7 mouse cellular contexts compared by ENCODE assay signal in genomic region chr2:104422230-104422629, GRCm38 (mm10). TPM values are rescaled to one million over a fixed set of nuclear protein-coding genes. Genes with fewer than 3 reads are reported as not detected.
DNase-seq lines count a peak whose midpoint lies in the region; ATAC-seq and TF ChIP-seq lines count a peak whose summit lies in the region.

No protein-coding gene starts in this region.

- H3K4me3 ChIP-seq in liver, adult 2 months (ENCODE audit: insufficient read depth, low read depth, low read length), result no peak overlapping the region
- H3K4me3 ChIP-seq in liver, embryonic 11.5 days (ENCODE audit: low read depth, low read length), result no peak overlapping the region
- H3K4me3 ChIP-seq in forebrain, postnatal 0 days (ENCODE audit: low read depth, low read length), result no peak overlapping the region
- no peak overlapping the region for H3K4me3 ChIP-seq in midbrain, postnatal 0 days (ENCODE audit: low read depth, low read length)

- TF ChIP-seq CTCF in liver, adult 2 months (IDR thresholded peaks at IDR 0.05; ENCODE audit: low read depth, low read length), result peak; percentile 20; the same call in 1 of the 2 replicates
- TF ChIP-seq CTCF in forebrain, postnatal 0 days (IDR thresholded peaks at IDR 0.05; ENCODE audit: low read depth), result peak; percentile 81
- TF ChIP-seq CTCF in midbrain, postnatal 0 days (IDR thresholded peaks at IDR 0.05), result peak; percentile 86

- peak; percentile 27 for DNase-seq in liver, adult 2 months (ENCODE audit: extremely low read depth, low read depth, low spot score)
- no peak for DNase-seq in liver, embryonic 11.5 days (ENCODE audit: low spot score)
- peak; percentile 70 for DNase-seq in adipocyte (ENCODE audit: low spot score)
- peak; percentile 69 for DNase-seq in forebrain, postnatal 0 days
- peak; percentile 87 for DNase-seq in midbrain, postnatal 0 days (ENCODE audit: low spot score)
- no peak for DNase-seq in ovary, postnatal 36 days (ENCODE audit: low spot score)
- no peak for DNase-seq in urinary bladder, adult 18-20 months (ENCODE audit: low spot score in 2 of 2)

- no peaks in the 10 kb centered on the region for H3K27me3 ChIP-seq in liver, adult 2 months (ENCODE audit: control insufficient read depth, insufficient read depth, low read length)
- H3K27me3 ChIP-seq in liver, embryonic 11.5 days (replicated peaks; ENCODE audit: control insufficient read depth, insufficient read depth, low read length), result no peaks in the 10 kb centered on the region
- H3K27me3 ChIP-seq in forebrain, postnatal 0 days (ENCODE audit: insufficient read depth, low read length), result no peaks in the 10 kb centered on the region
- H3K27me3 ChIP-seq in midbrain, postnatal 0 days (ENCODE audit: insufficient read depth, low read length), result no peaks in the 10 kb centered on the region

- TF ChIP-seq POLR2A in liver, adult 2 months (IDR thresholded peaks at IDR 0.05; ENCODE audit: extremely low read depth, insufficient read depth, low read length), result no peak

- no peaks in the 10 kb centered on the region for H3K9me3 ChIP-seq in liver, embryonic 11.5 days (ENCODE audit: control insufficient read depth, low read length)
- H3K9me3 ChIP-seq in forebrain, postnatal 0 days (ENCODE audit: low read length), result no peaks in the 10 kb centered on the region
- H3K9me3 ChIP-seq in midbrain, postnatal 0 days (ENCODE audit: low read length), result no peaks in the 10 kb centered on the region

- H3K9ac ChIP-seq in liver, adult 2 months (ENCODE audit: low read depth, low read length), result no peak overlapping the region
- H3K9ac ChIP-seq in liver, embryonic 11.5 days (ENCODE audit: low read depth, low read length), result no peak overlapping the region
- no peak overlapping the region for H3K9ac ChIP-seq in forebrain, postnatal 0 days
- H3K9ac ChIP-seq in midbrain, postnatal 0 days (replicated peaks; ENCODE audit: low read length, poor library complexity, severe bottlenecking), result no peak overlapping the region

- H3K79me2 ChIP-seq in liver, adult 2 months (ENCODE audit: control insufficient read depth, insufficient read depth, low read length), result no peaks in the 10 kb centered on the region

- H3K36me3 ChIP-seq in liver, adult 2 months (ENCODE audit: control insufficient read depth, insufficient read depth, low read length), result peaks cover 1% of the 10 kb centered on the region; the same call in 1 of the 2 replicates
- H3K36me3 ChIP-seq in liver, embryonic 11.5 days (ENCODE audit: control insufficient read depth, insufficient read depth, low read length), result no peaks in the 10 kb centered on the region
- H3K36me3 ChIP-seq in forebrain, postnatal 0 days (ENCODE audit: insufficient read depth), result 0 out of 2 replicates have a peak, but pooled peaks cover 7% of the 10 kb centered on the region
- no peaks in the 10 kb centered on the region; the same call in 1 of the 2 replicates for H3K36me3 ChIP-seq in midbrain, postnatal 0 days (ENCODE audit: insufficient read depth, low read length)

- H3K4me2 ChIP-seq in liver, embryonic 11.5 days, result no peak overlapping the region
- H3K4me2 ChIP-seq in forebrain, postnatal 0 days (ENCODE audit: low read depth), result no peak overlapping the region
- H3K4me2 ChIP-seq in midbrain, postnatal 0 days (ENCODE audit: low read depth, low read length, poor library complexity, severe bottlenecking), result no peak overlapping the region

- no peak overlapping the region for H3K27ac ChIP-seq in liver, adult 2 months (replicated peaks; ENCODE audit: insufficient read depth, low read depth, low read length)
- H3K27ac ChIP-seq in liver, embryonic 11.5 days (ENCODE audit: low read depth, low read length), result no peak overlapping the region
- no peak overlapping the region for H3K27ac ChIP-seq in forebrain, postnatal 0 days (ENCODE audit: low read depth, low read length)
- H3K27ac ChIP-seq in midbrain, postnatal 0 days (ENCODE audit: low read depth, low read length), result no peak overlapping the region

- WGBS in liver, adult 2 months, result 16% methylated on average over 1 of the region's 1 CpGs
- WGBS in liver, embryonic 11.5 days, result 9% methylated on average over 1 of the region's 1 CpGs
- WGBS in forebrain, postnatal 0 days, result 6% methylated on average over 1 of the region's 1 CpGs
- WGBS in midbrain, postnatal 0 days, result 20% methylated on average over 1 of the region's 1 CpGs

- no peaks in the 10 kb centered on the region for H3K4me1 ChIP-seq in liver, adult 2 months (ENCODE audit: control insufficient read depth, insufficient read depth, low read length)
- no peaks in the 10 kb centered on the region for H3K4me1 ChIP-seq in liver, embryonic 11.5 days (replicated peaks; ENCODE audit: control insufficient read depth, insufficient read depth, low read length)
- no peaks in the 10 kb centered on the region for H3K4me1 ChIP-seq in forebrain, postnatal 0 days (ENCODE audit: insufficient read depth)
- H3K4me1 ChIP-seq in midbrain, postnatal 0 days (ENCODE audit: insufficient read depth, low read length), result no peaks in the 10 kb centered on the region

- no peak for ATAC-seq in liver, embryonic 11.5 days (replicated peaks; ENCODE audit: low FRiP score)
- peak; percentile 63 for ATAC-seq in forebrain, postnatal 0 days
- ATAC-seq in midbrain, postnatal 0 days (ENCODE audit: low FRiP score), result peak; percentile 50; the same call in 1 of the 2 replicates

RNA-seq across cellular contexts. Expression of gene D430041D05Rik, which starts 11.4 kb away (rescaled TPM):
- 0.07 TPM in 1 of 2 replicates, not detected in the other for total RNA-seq in liver, adult 2 months (2014; rRNA removed)
- polyA plus RNA-seq in liver, adult 2 months (2012; rRNA removed), result not detected in 2 replicates
- polyA plus RNA-seq in liver, embryonic 11.5 days (2014; fragmentation: Nextera tagmentation; extraction: Ambion mirVana), result 0.08 and 0.16 TPM in 2 replicates
- total RNA-seq in forebrain, postnatal 0 days (2014; rRNA removed), result 51.2 and 58.9 TPM in 2 replicates
- polyA plus RNA-seq in forebrain, postnatal 0 days (2015; fragmentation: Nextera tagmentation; extraction: Ambion mirVana), result 8.2 and 11.1 TPM in 2 replicates
- 47.6 and 48.0 TPM in 2 replicates for total RNA-seq in midbrain, postnatal 0 days (2014; rRNA removed)
- polyA plus RNA-seq in midbrain, postnatal 0 days (2015; fragmentation: Nextera tagmentation; extraction: Ambion mirVana), result 6.6 and 7.9 TPM in 2 replicates

Comparison
In these comparisons a context has a peak if more than half of its experiments do, and no peak if none do; other contexts are left out.
1. DNase-seq: peak in liver, adult 2 months (single experiment), adipocyte (single experiment), forebrain, postnatal 0 days (single experiment) and midbrain, postnatal 0 days (single experiment); none in liver, embryonic 11.5 days (single experiment), ovary, postnatal 36 days (single experiment) and urinary bladder, adult 18-20 months (0 of 2).
2. CTCF ChIP-seq: peak in every context shown above with its lines; median percentile 86 in midbrain, postnatal 0 days; 81 in forebrain, postnatal 0 days; 20 in liver, adult 2 months.